Mouse (Mus musculus) heart, embryonic 14.5 days (tissue): ENCODE results near the gene Celf2. TPM values are rescaled to one million over a fixed set of nuclear protein-coding genes. Genes with fewer than 3 reads are reported as not detected.

Experiments
- ATAC-seq: fragments of 200-750 bp; cut with Nextera tagmentation; 2 replicates; pipeline ENCODE4 v1.8.0; 2017; ENCODE audit warnings: low read depth, moderate TSS enrichment; ENCODE audit not compliant: insufficient number of reproducible peaks, insufficient read depth, low FRiP score
- H3K27ac ChIP-seq, 2 experiments: fragments of 200-500 bp in 1 of 2; fragments of 300-500 bp in 1 of 2; sonication (generic) in 1 of 2; replicated peaks in 1 of 2; 2 replicates each; pipeline ENCODE4 v1.5.1; 2012 to 2014; ENCODE audit warnings: low read depth in 2 of 2, low read length in 2 of 2, control low read depth in 1 of 2, mild to moderate bottlenecking in 1 of 2, mixed read lengths in 1 of 2; ENCODE audit not compliant: control insufficient read depth in 1 of 2, insufficient read depth in 1 of 2
- H3K27me3 ChIP-seq: fragments of 300-500 bp; sonication (generic); 2 replicates; pipeline ENCODE4 v1.6.1; 2014; ENCODE audit warnings: mild to moderate bottlenecking, low read length, control low read depth; ENCODE audit not compliant: control insufficient read depth, insufficient read depth
- H3K36me3 ChIP-seq: fragments of 300-500 bp; sonication (generic); 2 replicates; pipeline ENCODE4 v1.6.1; 2014; ENCODE audit warnings: mild to moderate bottlenecking, control low read depth, low read length, mixed read lengths; ENCODE audit not compliant: control insufficient read depth, insufficient read depth
- H3K4me1 ChIP-seq, 2 experiments: fragments of 200-500 bp in 1 of 2; fragments of 300-500 bp in 1 of 2; sonication (generic) in 1 of 2; 2 replicates each; pipeline ENCODE4 v1.6.1; 2012 to 2014; ENCODE audit warnings: low read length in 2 of 2, control low read depth in 1 of 2, mixed read lengths in 1 of 2; ENCODE audit not compliant: control insufficient read depth in 2 of 2, insufficient read depth in 2 of 2
- H3K4me2 ChIP-seq: fragments of 300-500 bp; sonication (generic); 2 replicates; pipeline ENCODE4 v1.6.1; 2014; ENCODE audit warnings: mild to moderate bottlenecking, low read length
- H3K4me3 ChIP-seq, 2 experiments: fragments of 200-500 bp in 1 of 2; fragments of 300-500 bp in 1 of 2; sonication (generic) in 1 of 2; 2 replicates each; pipeline ENCODE4 v1.5.1; 2012 to 2014; ENCODE audit warnings: low read length in 2 of 2, mild to moderate bottlenecking in 2 of 2, control low read depth in 1 of 2, low read depth in 1 of 2, moderate library complexity in 1 of 2; ENCODE audit not compliant: control insufficient read depth in 1 of 2, insufficient read depth in 1 of 2
- H3K9ac ChIP-seq: fragments of 300-500 bp; sonication (generic); 2 replicates; pipeline ENCODE4 v1.6.1; 2014; ENCODE audit warnings: mild to moderate bottlenecking, low read length
- H3K9me3 ChIP-seq: fragments of 300-500 bp; sonication (generic); 2 replicates; pipeline ENCODE4 v1.6.1; 2016; ENCODE audit warnings: low read length, control low read depth; ENCODE audit not compliant: control insufficient read depth
- WGBS: fragments of 180-500 bp; shearing (Covaris S2); extraction: QIAGEN DNeasy Blood & Tissue Kit; methylation state at CpG from one replicate; pipeline ENCODE4 v1.1.7; 2014; 5-methylcytosine and 5-hydroxymethylcytosine counted together
- polyA plus RNA-seq: library from polyadenylated mRNA; unstranded; fragments of >200 nt; fragmentation: Nextera tagmentation; extraction: Ambion mirVana; gene quantifications from 2 replicates; pipeline ENCODE4 v1.2.1, GENCODE M21; 2014

Gene Celf2
- polyA plus RNA-seq, 1 experiment from 2014 or later = 66.5 TPM

GRCm38 (mm10) chr2:6883996-6884795 is 625.2 kb downstream of the Celf2 start:
- 0 out of 4 replicates have a peak, but pooled peaks cover 0 to 6% of the 10 kb centered on the region in 2 experiments for H3K4me1 ChIP-seq
- WGBS = 74% methylated on average over 13 of the region's 13 CpGs
- H3K27ac ChIP-seq = no peak overlapping the region
- no peaks in the 10 kb centered on the region for H3K36me3 ChIP-seq
- H3K9me3 ChIP-seq = no peaks in the 10 kb centered on the region
- H3K4me2 ChIP-seq = no peak overlapping the region
- no peak overlapping the region for H3K9ac ChIP-seq
- H3K4me3 ChIP-seq = no peak overlapping the region
- ATAC-seq = no peak
- no peaks in the 10 kb centered on the region for H3K27me3 ChIP-seq

- H3K27me3 ChIP-seq = no peaks in the 10 kb centered on the region
Measured at GRCm38 (mm10) chr2:6882236-6882885, 627.0 kb downstream of the Celf2 start.

GRCm38 (mm10) chr2:6880941-6881575 is 628.3 kb downstream of the Celf2 start:
- no peak for ATAC-seq
- no peaks in the 10 kb centered on the region for H3K36me3 ChIP-seq
- H3K27ac ChIP-seq = no peak overlapping the region
- H3K27me3 ChIP-seq = no peaks in the 10 kb centered on the region
- 80% methylated on average over 6 of the region's 6 CpGs for WGBS
- H3K4me3 ChIP-seq = no peak overlapping the region
- H3K9me3 ChIP-seq = no peaks in the 10 kb centered on the region
- H3K4me1 ChIP-seq = peaks cover 0 to 6% of the 10 kb centered on the region in 2 experiments; a peak in 1 of 4 replicates
- no peak overlapping the region for H3K4me2 ChIP-seq
- H3K9ac ChIP-seq = no peak overlapping the region

More at GRCm38 (mm10) chr2:6882236-6882885, 627.0 kb downstream of the Celf2 start:
- Histone ChIP-seq H3K4me2 (no peak overlapping the region), H3K9ac (no peak overlapping the region), H3K27ac (no peak overlapping the region), H3K36me3 (no peaks in the 10 kb centered on the region), H3K9me3 (no peaks in the 10 kb centered on the region), H3K4me1 (0 out of 4 replicates have a peak, but pooled peaks cover 0 to 6% of the 10 kb centered on the region in 2 experiments), H3K4me3 (no peak overlapping the region)
- ATAC-seq = no peak
- 86% methylated on average over 6 of the region's 6 CpGs for WGBS

- H3K27me3 ChIP-seq = no peaks in the 10 kb centered on the region
- no peaks in the 10 kb centered on the region for H3K36me3 ChIP-seq
- no peak for ATAC-seq
- H3K4me3 ChIP-seq = no peak overlapping the region
- no peak overlapping the region for H3K27ac ChIP-seq
- H3K4me2 ChIP-seq = no peak overlapping the region
- no peak overlapping the region for H3K9ac ChIP-seq
- H3K4me1 ChIP-seq = peaks cover 0 to 3% of the 10 kb centered on the region in 2 experiments; a peak in 3 of 4 replicates
- 58% methylated on average over 5 of the region's 5 CpGs for WGBS
- no peaks in the 10 kb centered on the region for H3K9me3 ChIP-seq
Measured at GRCm38 (mm10) chr2:6877094-6877493, 632.3 kb downstream of the Celf2 start.

- Histone ChIP-seq H3K9me3 (no peaks in the 10 kb centered on the region), H3K4me1 (peaks cover 0 to 3% of the 10 kb centered on the region in 2 experiments; a peak in 3 of 4 replicates), H3K36me3 (no peaks in the 10 kb centered on the region), H3K4me2 (no peak overlapping the region), H3K4me3 (no peak overlapping the region), H3K27ac (no peak overlapping the region), H3K9ac (no peak overlapping the region), H3K27me3 (no peaks in the 10 kb centered on the region)
- no peak for ATAC-seq
- WGBS = 64% methylated on average over 5 of the region's 5 CpGs
Measured at GRCm38 (mm10) chr2:6876547-6876946, 632.8 kb downstream of the Celf2 start.

GRCm38 (mm10) chr2:6875071-6875611 is 634.2 kb downstream of the Celf2 start:
- H3K4me1 ChIP-seq = peaks cover 0 to 14% of the 10 kb centered on the region in 2 experiments
- no peak for ATAC-seq
- H3K4me3 ChIP-seq = no peak overlapping the region
- no peaks in the 10 kb centered on the region for H3K9me3 ChIP-seq
- no peak overlapping the region for H3K4me2 ChIP-seq
- no peak overlapping the region for H3K27ac ChIP-seq
- H3K27me3 ChIP-seq = no peaks in the 10 kb centered on the region
- H3K36me3 ChIP-seq = no peaks in the 10 kb centered on the region
- WGBS = 42% methylated on average over 11 of the region's 11 CpGs
- no peak overlapping the region for H3K9ac ChIP-seq

GRCm38 (mm10) chr2:6874266-6874955 is 635.0 kb downstream of the Celf2 start:
- no peaks in the 10 kb centered on the region for H3K27me3 ChIP-seq
- no peaks in the 10 kb centered on the region for H3K36me3 ChIP-seq
- ATAC-seq = no peak
- H3K4me2 ChIP-seq = no peak overlapping the region
- H3K9ac ChIP-seq = no peak overlapping the region
- H3K27ac ChIP-seq = no peak overlapping the region
- H3K9me3 ChIP-seq = no peaks in the 10 kb centered on the region
- WGBS = 67% methylated on average over 10 of the region's 10 CpGs
- peaks cover 0 to 17% of the 10 kb centered on the region in 2 experiments for H3K4me1 ChIP-seq
- no peak overlapping the region for H3K4me3 ChIP-seq
